Mouse (Mus musculus): Measurements from ENCODE around the gene Ovol1. TPM values are rescaled to one million over a fixed set of nuclear protein-coding genes. Genes with fewer than 3 reads are reported as not detected.

Gene Ovol1
- polyA plus RNA-seq, 1 experiment from 2014 or later, result 0.31 TPM

DNA sequence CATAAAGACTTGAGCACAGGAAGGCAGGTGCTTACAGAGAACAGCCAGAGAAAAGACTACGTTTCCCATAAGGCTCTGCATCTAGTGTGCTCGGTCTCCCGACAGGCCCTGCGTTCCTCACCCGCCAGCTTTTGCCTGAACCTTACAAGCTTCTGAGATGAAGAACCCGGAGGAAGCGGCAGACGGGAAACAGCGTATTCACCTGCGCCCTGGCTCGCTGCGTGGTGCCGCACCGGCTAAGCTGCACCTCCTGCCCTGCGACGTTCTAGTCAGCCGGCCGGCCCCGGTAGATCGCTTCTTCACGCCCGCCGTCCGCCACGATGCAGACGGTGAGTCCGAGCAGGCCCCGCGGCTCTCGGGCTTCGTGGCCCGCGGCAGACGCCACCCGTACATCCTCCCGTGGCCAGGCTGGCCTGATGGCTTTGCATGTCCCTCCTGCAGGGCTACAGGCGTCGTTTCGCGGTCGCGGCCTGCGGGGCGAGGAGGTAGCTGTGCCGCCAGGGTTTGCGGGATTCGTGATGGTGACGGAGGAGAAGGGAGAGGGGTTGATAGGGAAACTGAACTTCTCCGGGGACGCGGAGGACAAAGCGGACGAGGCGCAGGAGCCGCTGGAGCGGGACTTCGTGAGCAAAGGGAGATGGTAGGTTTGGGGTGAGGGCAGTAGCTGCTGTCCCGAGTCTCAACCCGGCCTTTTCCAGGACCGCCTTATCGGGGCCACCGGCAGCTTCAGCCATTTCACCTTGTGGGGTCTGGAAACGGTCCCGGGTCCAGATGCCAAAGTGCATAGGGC lies 41.5 kb upstream of the Ovol1 start, which contains the start of gene Rnaseh2c:
Gene Rnaseh2c (plus strand): TSS at position 122 of the 790 bp plus-strand sequence.
- no peaks in the 10 kb centered on the region for H3K27me3 ChIP-seq (ENCODE audit: control insufficient read depth, insufficient read depth, low read depth, low read length)
- H3K9me3 ChIP-seq (replicated peaks; ENCODE audit: control insufficient read depth, low read length), result no peaks in the 10 kb centered on the region
- under 1% methylated on average over 64 of the region's 64 CpGs for WGBS (ENCODE audit: insufficient replicate concordance)
- H3K4me1 ChIP-seq (ENCODE audit: control insufficient read depth, low read depth, low read length), result peaks cover 14% of the 10 kb centered on the region
- H3K4me3 ChIP-seq (ENCODE audit: low read depth, low read length), result peak within 1 kb of the TSS; percentile 87
- ATAC-seq (ENCODE audit: low read depth), result peak; percentile 88
- H3K4me2 ChIP-seq (ENCODE audit: low read depth, low read length), result peak within 1 kb of the TSS; percentile 90
- H3K27ac ChIP-seq (ENCODE audit: low read length), result peak within 1 kb of the TSS; percentile 82
- peaks cover 16% of the 10 kb centered on the region for H3K36me3 ChIP-seq (ENCODE audit: control insufficient read depth, insufficient read depth)
- H3K9ac ChIP-seq (ENCODE audit: low read depth, low read length), result peak within 1 kb of the TSS; percentile 94

DNA sequence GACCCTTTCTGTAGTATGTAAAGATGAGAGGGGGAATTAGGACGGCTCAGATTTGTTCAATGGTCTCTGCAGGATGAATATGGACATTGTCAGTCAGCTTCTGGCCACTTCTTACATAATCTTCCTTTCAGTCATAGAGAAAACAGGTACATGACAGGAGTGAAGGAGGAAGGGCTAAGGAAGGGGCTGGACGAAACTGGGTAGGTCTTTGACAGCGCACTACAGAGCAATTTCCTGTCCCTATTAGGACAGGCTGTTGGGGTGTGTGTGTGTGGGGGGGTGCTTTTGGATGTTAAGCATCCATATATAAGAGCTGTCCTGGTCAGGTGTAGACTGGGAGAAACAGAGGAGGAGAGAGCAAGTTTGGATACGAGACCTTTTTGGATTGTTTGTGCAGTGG lies 38.8 kb upstream of the Ovol1 start:
- H3K4me2 ChIP-seq (ENCODE audit: low read depth, low read length), result no peak overlapping the region
- peaks cover 14% of the 10 kb centered on the region for H3K4me1 ChIP-seq (ENCODE audit: control insufficient read depth, low read depth, low read length)
- H3K9me3 ChIP-seq (replicated peaks; ENCODE audit: control insufficient read depth, low read length), result no peaks in the 10 kb centered on the region
- peaks cover 4% of the 10 kb centered on the region for H3K36me3 ChIP-seq (ENCODE audit: control insufficient read depth, insufficient read depth)
- H3K4me3 ChIP-seq (ENCODE audit: low read depth, low read length), result no peak overlapping the region
- no peak for ATAC-seq (ENCODE audit: low read depth)
- H3K27me3 ChIP-seq (ENCODE audit: control insufficient read depth, insufficient read depth, low read depth, low read length), result no peaks in the 10 kb centered on the region
- no peak overlapping the region; the same call in 1 of the 2 replicates for H3K27ac ChIP-seq (ENCODE audit: low read length)
- no peak overlapping the region for H3K9ac ChIP-seq (ENCODE audit: low read depth, low read length)
- WGBS (ENCODE audit: insufficient replicate concordance), result 53% methylated on average over 4 of the region's 4 CpGs

DNA sequence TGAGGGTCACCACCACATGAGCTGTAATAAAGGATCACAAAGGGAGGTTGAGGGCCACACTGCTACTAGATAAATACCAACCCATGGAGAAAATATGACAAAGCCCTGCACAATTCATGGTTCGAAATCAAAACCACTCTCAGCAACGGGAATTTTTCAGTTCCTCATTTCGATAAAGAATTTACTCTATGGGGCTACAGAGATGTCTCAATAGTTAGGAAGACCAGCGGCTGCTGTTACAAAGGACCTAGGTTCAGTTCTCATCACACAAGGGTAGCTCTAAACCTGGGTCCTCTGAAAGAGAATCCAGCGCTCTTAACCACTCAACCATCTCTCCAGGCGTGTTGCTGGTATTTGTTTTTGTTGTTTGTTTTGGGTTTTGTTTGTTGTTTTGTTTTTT lies 31.4 kb upstream of the Ovol1 start:
- no peak for ATAC-seq (ENCODE audit: low read depth)
- Histone ChIP-seq H3K27me3 (ENCODE audit: control insufficient read depth, insufficient read depth, low read depth, low read length) (no peaks in the 10 kb centered on the region), H3K36me3 (ENCODE audit: control insufficient read depth, insufficient read depth) (no peaks in the 10 kb centered on the region), H3K9me3 (replicated peaks; ENCODE audit: control insufficient read depth, low read length) (no peaks in the 10 kb centered on the region), H3K27ac (ENCODE audit: low read length) (no peak overlapping the region), H3K9ac (ENCODE audit: low read depth, low read length) (no peak overlapping the region), H3K4me1 (ENCODE audit: control insufficient read depth, low read depth, low read length) (no peaks in the 10 kb centered on the region), H3K4me3 (ENCODE audit: low read depth, low read length) (no peak overlapping the region), H3K4me2 (ENCODE audit: low read depth, low read length) (no peak overlapping the region)
- 62% methylated on average over 6 of the region's 6 CpGs for WGBS (ENCODE audit: insufficient replicate concordance)

DNA sequence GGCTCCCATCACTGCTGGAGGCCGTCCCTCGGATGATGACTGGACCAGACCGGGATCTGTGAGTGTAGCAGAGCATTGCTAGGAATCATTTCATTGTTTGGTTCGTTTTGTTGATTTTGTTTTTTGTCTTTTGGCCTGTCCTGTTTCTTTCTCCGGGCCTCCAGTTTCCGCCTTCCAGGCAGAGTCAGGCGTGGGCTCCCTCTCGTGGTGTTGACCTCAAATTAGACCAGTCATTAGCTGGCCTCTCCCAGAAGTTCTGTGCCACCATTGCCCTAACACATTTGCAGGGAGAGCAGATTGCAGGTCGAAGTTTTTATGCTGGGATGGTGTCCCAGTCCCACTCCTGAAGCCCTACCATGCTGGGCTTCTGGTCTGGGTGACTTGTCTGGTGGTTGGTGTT lies 28.7 kb upstream of the Ovol1 start:
- 0 out of 2 replicates have a peak, but pooled peaks cover 2% of the 10 kb centered on the region for H3K27me3 ChIP-seq (ENCODE audit: control insufficient read depth, insufficient read depth, low read depth, low read length)
- no peak overlapping the region for H3K4me3 ChIP-seq (ENCODE audit: low read depth, low read length)
- WGBS (ENCODE audit: insufficient replicate concordance), result 62% methylated on average over 9 of the region's 9 CpGs
- no peak overlapping the region for H3K27ac ChIP-seq (ENCODE audit: low read length)
- no peaks in the 10 kb centered on the region for H3K9me3 ChIP-seq (replicated peaks; ENCODE audit: control insufficient read depth, low read length)
- H3K4me1 ChIP-seq (ENCODE audit: control insufficient read depth, low read depth, low read length), result no peaks in the 10 kb centered on the region
- H3K4me2 ChIP-seq (ENCODE audit: low read depth, low read length), result no peak overlapping the region
- H3K9ac ChIP-seq (ENCODE audit: low read depth, low read length), result no peak overlapping the region
- no peaks in the 10 kb centered on the region for H3K36me3 ChIP-seq (ENCODE audit: control insufficient read depth, insufficient read depth)
- ATAC-seq (ENCODE audit: low read depth), result no peak

DNA sequence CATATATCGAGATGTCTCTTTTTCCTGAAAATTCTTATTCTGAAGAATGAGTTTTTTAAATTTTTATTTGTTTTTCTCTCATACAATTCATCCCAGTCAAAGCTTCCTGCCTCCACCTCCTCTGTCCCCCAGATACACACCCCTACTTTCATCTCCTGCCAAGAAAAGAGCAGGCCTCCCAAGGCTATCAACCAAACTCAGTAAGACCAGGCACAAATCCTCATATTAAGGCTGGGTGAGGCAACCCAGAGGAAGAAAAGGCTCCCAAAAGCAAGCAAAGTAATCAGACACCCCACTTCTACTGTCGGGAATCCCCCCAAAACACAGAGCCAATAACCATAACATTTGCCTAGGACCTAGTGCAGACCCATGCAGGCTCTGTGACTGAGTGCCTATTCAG lies 21.5 kb upstream of the Ovol1 start:
- 59% methylated on average over 2 of the region's 2 CpGs for WGBS (ENCODE audit: insufficient replicate concordance)
- H3K4me3 ChIP-seq (ENCODE audit: low read depth, low read length), result no peak overlapping the region
- ATAC-seq (ENCODE audit: low read depth), result no peak
- H3K9me3 ChIP-seq (replicated peaks; ENCODE audit: control insufficient read depth, low read length), result no peaks in the 10 kb centered on the region
- H3K4me2 ChIP-seq (ENCODE audit: low read depth, low read length), result no peak overlapping the region
- no peaks in the 10 kb centered on the region for H3K36me3 ChIP-seq (ENCODE audit: control insufficient read depth, insufficient read depth)
- no peaks in the 10 kb centered on the region for H3K4me1 ChIP-seq (ENCODE audit: control insufficient read depth, low read depth, low read length)
- no peak overlapping the region for H3K9ac ChIP-seq (ENCODE audit: low read depth, low read length)
- H3K27ac ChIP-seq (ENCODE audit: low read length), result no peak overlapping the region
- 0 out of 2 replicates have a peak, but pooled peaks cover 2% of the 10 kb centered on the region for H3K27me3 ChIP-seq (ENCODE audit: control insufficient read depth, insufficient read depth, low read depth, low read length)

DNA sequence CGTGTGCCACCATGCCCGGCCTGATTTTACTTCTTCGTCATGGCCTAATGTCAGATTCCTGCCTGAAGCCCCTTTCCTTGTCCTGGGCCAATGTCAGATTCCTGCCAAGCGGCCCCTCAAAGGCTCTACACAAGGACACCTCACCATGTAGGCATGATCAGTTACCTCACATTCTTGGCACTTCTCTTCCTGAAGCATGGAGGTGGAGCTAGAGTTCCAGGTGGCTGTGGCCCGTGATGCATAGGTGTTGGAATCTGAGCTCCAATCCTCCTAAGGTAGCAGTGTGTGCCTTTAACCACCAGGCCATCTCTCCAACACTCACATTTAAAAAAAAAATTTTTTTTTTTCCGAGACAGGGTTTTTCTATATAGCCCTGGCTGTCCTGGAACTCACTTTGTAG lies 20.3 kb upstream of the Ovol1 start:
- Histone ChIP-seq H3K4me2 (ENCODE audit: low read depth, low read length) (no peak overlapping the region), H3K9me3 (replicated peaks; ENCODE audit: control insufficient read depth, low read length) (no peaks in the 10 kb centered on the region), H3K36me3 (ENCODE audit: control insufficient read depth, insufficient read depth) (no peaks in the 10 kb centered on the region), H3K27ac (ENCODE audit: low read length) (no peak overlapping the region), H3K27me3 (ENCODE audit: control insufficient read depth, insufficient read depth, low read depth, low read length) (0 out of 2 replicates have a peak, but pooled peaks cover 2% of the 10 kb centered on the region), H3K9ac (ENCODE audit: low read depth, low read length) (no peak overlapping the region), H3K4me3 (ENCODE audit: low read depth, low read length) (no peak overlapping the region), H3K4me1 (ENCODE audit: control insufficient read depth, low read depth, low read length) (no peaks in the 10 kb centered on the region)
- 64% methylated on average over 6 of the region's 6 CpGs for WGBS (ENCODE audit: insufficient replicate concordance)
- no peak for ATAC-seq (ENCODE audit: low read depth)

DNA sequence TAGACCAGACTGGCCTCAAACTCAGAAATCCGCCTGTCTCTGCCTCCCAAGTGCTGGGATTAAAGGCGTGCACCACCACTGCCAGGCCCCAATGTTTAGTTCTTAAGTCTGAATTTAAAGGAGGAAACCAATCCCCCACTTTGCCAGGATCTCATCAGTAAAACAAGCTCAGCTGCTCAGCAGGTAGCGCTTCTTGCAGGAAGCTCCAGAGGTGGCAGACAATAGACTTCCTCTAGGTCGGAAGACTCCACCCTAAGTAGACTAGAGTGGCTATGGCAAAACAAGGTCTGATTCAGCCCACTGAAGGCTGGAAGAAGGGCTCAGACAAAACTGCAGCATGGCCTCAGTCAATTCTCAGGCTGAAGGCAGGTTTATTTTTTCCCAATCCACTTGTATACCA lies 19.5 kb upstream of the Ovol1 start:
- Histone ChIP-seq H3K4me3 (ENCODE audit: low read depth, low read length) (no peak overlapping the region), H3K4me2 (ENCODE audit: low read depth, low read length) (no peak overlapping the region), H3K9me3 (replicated peaks; ENCODE audit: control insufficient read depth, low read length) (no peaks in the 10 kb centered on the region), H3K27ac (ENCODE audit: low read length) (no peak overlapping the region), H3K36me3 (ENCODE audit: control insufficient read depth, insufficient read depth) (no peaks in the 10 kb centered on the region), H3K4me1 (ENCODE audit: control insufficient read depth, low read depth, low read length) (no peaks in the 10 kb centered on the region), H3K27me3 (ENCODE audit: control insufficient read depth, insufficient read depth, low read depth, low read length) (no peaks in the 10 kb centered on the region), H3K9ac (ENCODE audit: low read depth, low read length) (no peak overlapping the region)
- ATAC-seq (ENCODE audit: low read depth), result no peak
- WGBS (ENCODE audit: insufficient replicate concordance), result 62% methylated on average over 4 of the region's 4 CpGs

DNA sequence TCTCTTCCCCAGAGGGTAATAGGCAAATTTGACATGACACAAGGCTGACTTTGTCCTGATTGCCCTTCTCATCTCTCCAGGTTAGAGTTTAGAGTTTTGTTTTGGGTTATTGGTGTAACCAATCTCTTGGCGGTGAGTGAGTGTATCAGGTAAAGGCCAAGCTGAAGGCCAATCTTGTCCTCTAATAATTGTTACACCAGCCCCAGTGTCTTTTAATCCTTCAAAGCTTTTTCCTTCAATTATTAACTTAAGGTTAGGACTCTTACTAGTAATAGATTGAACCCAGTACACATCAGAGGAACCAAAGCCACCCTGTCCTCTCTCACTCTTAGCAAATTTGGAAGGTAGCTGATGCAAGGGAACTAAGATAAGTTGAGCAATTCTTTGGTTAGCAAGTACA lies 14.9 kb upstream of the Ovol1 start:
- H3K27me3 ChIP-seq (ENCODE audit: control insufficient read depth, insufficient read depth, low read depth, low read length), result no peaks in the 10 kb centered on the region
- no peaks in the 10 kb centered on the region for H3K9me3 ChIP-seq (replicated peaks; ENCODE audit: control insufficient read depth, low read length)
- no peaks in the 10 kb centered on the region for H3K36me3 ChIP-seq (ENCODE audit: control insufficient read depth, insufficient read depth)
- no peak overlapping the region for H3K4me3 ChIP-seq (ENCODE audit: low read depth, low read length)
- H3K4me1 ChIP-seq (ENCODE audit: control insufficient read depth, low read depth, low read length), result no peaks in the 10 kb centered on the region
- no peak overlapping the region for H3K4me2 ChIP-seq (ENCODE audit: low read depth, low read length)
- H3K9ac ChIP-seq (ENCODE audit: low read depth, low read length), result no peak overlapping the region
- no peak for ATAC-seq (ENCODE audit: low read depth)
- H3K27ac ChIP-seq (ENCODE audit: low read length), result no peak overlapping the region
- 71% methylated on average over 1 of the region's 1 CpGs for WGBS (ENCODE audit: insufficient replicate concordance)

DNA sequence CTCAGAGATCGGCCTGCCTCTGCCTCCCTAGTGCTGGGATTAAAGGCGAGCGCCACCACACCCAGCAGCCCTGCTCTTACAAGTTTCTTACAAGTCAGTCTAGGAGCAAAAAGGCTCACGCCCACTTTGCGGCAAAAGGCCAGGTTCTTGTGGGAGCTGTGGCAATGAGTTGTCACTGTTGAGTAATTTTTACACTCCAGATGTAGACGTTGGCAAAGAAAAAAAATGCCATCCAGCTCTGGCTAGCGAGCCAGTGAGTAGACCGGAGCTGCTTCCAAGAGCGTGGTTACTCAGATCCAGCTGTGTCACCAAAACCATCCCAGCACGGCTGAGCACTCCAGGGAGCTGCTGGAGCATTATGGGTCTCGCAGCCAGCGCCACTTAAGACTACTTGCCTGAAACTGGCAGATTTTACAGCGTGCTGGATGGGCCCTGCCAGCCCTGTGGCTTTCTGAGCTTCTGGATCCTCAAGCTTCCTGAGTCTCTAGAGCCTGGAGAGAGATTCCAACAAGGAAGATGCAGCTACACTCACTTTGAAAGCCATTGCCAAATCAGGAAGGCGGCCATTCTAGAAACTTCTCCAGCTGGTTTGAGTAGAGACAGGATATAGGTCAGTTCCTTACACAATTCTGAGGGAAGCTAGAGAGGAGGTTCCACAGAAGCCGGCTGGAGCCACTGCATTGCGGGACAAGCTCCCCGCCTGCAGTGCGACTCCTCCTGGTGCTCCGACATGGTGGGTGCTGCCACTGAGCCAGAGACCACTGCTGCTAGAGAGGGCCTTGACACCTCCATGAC lies 12.1 kb upstream of the Ovol1 start:
- Histone ChIP-seq H3K36me3 (ENCODE audit: control insufficient read depth, insufficient read depth) (no peaks in the 10 kb centered on the region), H3K9ac (ENCODE audit: low read depth, low read length) (no peak overlapping the region), H3K4me2 (ENCODE audit: low read depth, low read length) (peak overlapping the region; percentile 37; the same call in 1 of the 2 replicates), H3K9me3 (replicated peaks; ENCODE audit: control insufficient read depth, low read length) (no peaks in the 10 kb centered on the region), H3K27me3 (ENCODE audit: control insufficient read depth, insufficient read depth, low read depth, low read length) (no peaks in the 10 kb centered on the region), H3K4me1 (ENCODE audit: control insufficient read depth, low read depth, low read length) (peaks cover 11% of the 10 kb centered on the region), H3K27ac (ENCODE audit: low read length) (peak overlapping the region; percentile 84), H3K4me3 (ENCODE audit: low read depth, low read length) (no peak overlapping the region)
- 68% methylated on average over 19 of the region's 19 CpGs for WGBS (ENCODE audit: insufficient replicate concordance)
- ATAC-seq (ENCODE audit: low read depth), result no peak
